Mouse (Mus musculus) neutrophil, adult 83 days (primary cell): ENCODE data around the gene Gbp3. TPM values are rescaled to one million over a fixed set of nuclear protein-coding genes. Genes with fewer than 3 reads are reported as not detected.

Experiments used
- total RNA-seq, 2 experiments: library from RNA; stranded (reverse); gene quantifications; one replicate each; pipeline ENCODE4 v1.2.4; 2023

The Gbp3 gene
- 10 to 100 TPM in 1 of 2 experiments, 1 to 10 TPM in 1; 9.1 to 11.0 TPM for total RNA-seq

GRCm38 (mm10) chr3:142559632-142560228, at the start of gene Gbp3:
Gene Gbp3 (plus strand): TSS chr3:142560026.

DNA sequence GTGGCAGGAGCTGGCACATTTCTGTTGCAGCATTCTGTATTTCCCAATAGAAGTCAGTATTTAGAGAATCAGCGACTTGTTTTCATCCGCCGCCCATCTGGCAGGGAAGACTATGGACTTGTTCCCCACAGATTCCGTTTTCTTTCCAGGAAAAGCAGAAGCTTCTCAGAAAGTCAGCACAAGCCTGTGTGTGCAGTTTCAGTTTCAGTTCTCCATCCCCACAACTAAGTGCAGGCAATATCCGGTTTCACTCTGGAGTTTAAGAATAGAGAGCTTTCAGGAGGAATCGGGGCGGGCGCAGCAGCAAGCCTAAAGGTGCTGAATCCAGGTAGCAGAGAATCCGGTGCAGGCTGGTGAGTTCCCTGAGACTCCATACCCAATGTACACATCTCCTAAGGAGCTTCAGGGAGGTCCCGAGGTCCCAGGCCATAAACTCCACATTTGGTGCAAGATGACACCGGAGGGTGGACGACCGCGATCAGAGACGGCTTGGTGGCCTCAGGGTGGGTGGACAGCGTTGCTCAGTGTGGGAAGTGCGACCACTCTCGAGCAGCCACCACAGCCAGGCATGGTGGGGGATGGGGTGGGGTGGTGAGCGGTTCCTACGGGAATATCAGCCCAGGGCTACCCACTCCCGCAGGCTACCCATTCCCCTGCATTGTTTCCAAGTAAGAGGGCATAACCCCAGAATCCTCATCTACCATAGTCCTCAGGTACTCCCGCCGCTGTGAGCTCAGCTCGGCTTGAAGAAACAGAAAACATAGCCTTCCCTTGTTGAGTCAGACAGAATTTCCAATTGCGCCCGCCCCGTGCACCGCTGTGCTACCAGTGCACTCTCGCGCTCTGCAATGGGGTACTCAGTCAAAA, 29.5 kb upstream of the Gbp3 start, which contains the start of gene Gbp7:
TSS of gene Gbp7 (plus strand) at position 256 of the 867 bp plus-strand sequence.

DNA sequence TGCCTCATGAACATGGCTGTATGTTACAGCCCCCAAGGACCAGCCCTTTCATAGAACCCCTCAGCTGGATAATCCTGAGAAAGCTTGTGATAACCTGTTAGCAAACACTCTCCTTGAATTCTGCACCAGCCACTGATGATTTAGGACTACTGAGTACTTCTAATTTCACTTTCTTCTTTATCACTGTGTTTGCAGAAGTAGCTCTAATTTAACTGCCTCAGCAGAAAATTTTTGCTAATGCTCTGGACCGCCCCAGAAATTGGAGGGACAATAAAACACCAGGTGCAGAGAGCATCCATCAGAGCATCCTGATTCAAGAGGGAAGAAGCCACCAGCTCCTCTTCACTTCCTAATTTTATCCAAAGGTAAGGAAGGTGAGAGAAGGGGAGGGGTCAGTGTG, 34.7 kb downstream of the Gbp3 start, which contains the start of gene Gbp2b:
TSS of gene Gbp2b (plus strand) at position 301 of the 400 bp plus-strand sequence.

DNA sequence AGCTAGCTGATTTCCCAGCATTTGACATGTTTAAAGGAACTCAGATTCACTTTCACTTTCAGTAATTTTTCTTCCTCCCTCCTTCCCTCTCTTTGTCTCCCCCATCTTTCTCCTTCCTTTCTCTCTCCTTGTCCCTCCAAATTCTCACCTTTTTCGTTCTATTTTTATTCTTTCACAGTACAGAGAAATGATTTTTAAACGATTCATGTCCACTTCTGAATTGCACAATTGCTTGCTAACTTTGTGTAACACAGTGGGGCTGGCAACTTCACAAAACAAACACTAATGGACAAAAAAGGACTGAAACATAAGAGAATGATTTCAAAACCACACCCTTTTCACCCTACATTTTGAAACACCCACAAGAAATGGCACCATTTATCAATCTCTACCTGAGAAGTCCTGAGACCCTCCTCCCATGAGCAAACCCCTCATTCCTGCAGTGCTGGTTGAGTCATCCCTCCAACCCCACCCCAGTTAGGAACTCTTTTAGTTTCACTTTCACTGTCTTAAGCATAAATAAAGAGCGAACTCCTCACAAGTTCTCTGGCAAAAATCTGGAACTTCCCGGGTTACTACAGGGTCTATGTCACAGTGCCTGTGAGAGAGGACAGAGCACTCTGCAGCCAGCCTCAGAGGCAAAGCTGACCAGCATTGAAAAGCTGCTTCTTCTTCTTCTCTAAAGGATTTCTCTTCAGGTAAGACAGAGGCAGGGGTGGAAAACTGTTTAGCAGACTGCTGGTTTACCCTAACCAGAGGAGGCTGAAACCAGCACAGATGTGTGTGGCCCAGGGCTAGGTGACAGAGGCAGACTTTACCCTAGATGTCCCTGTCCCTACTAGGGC, 60.5 kb downstream of the Gbp3 start, which contains the start of gene Gbp2:
TSS of gene Gbp2 (plus strand) at position 492 of the 845 bp plus-strand sequence.

Other genes starting within 250 kb of the Gbp3 start
- gene Pdlim5, start 164.3 kb upstream of the Gbp3 start, total RNA-seq: 10 to 100 TPM; 54.6 to 67.4 TPM
- gene Gbp5, start 66.0 kb upstream of the Gbp3 start, total RNA-seq: 1 to 10 TPM; 4.4 to 5.0 TPM
- 1 to 10 TPM; 7.9 to 8.7 TPM for gene Gbp7, start 29.7 kb upstream of the Gbp3 start, total RNA-seq
- not detected for gene Gbp2b, start 34.8 kb downstream of the Gbp3 start, total RNA-seq
- gene Gbp2, start 60.6 kb downstream of the Gbp3 start, total RNA-seq: 10 to 100 TPM in 1 of 2 experiments, 1 to 10 TPM in 1; 6.6 to 10.2 TPM
- gene Kyat3, start 141.0 kb downstream of the Gbp3 start, total RNA-seq: 1 to 10 TPM; 1.8 to 2.8 TPM
- 10 to 100 TPM; 54.8 to 63.9 TPM for gene Gtf2b, start 205.0 kb downstream of the Gbp3 start, total RNA-seq